Mouse (Mus musculus): ENCODE results near the gene Rdh1. TPM values are rescaled to one million over a fixed set of nuclear protein-coding genes. Genes with fewer than 3 reads are reported as not detected.
"Not testable (repeated sequence)": the region's sequence is repeated elsewhere in the genome, so short reads cannot be mapped to it uniquely, and the experiment has no call there.

Gene Rdh1
- total and polyA plus RNA-seq, 2 experiments from 2014 or later, result not detected

GRCm38 (mm10) chr10:127763914-127764680 is 4.6 kb downstream of the Rdh1 start:
- Histone ChIP-seq H3K4me3 (ENCODE audit: low read depth, low read length) (no peak overlapping the region), H3K4me1 (ENCODE audit: control insufficient read depth, insufficient read depth) (no peaks in the 10 kb centered on the region), H3K4me2 (ENCODE audit: low read depth, low read length) (no peak overlapping the region), H3K9me3 (replicated peaks; ENCODE audit: control insufficient read depth, low read length) (no peaks in the 10 kb centered on the region), H3K27ac (ENCODE audit: low read depth) (no peak overlapping the region), H3K9ac (replicated peaks; ENCODE audit: low read depth, low read length) (no peak overlapping the region), H3K27me3 (ENCODE audit: control insufficient read depth, insufficient read depth, low read length) (no peaks in the 10 kb centered on the region), H3K36me3 (replicated peaks; ENCODE audit: control insufficient read depth, insufficient read depth, low read length) (no peaks in the 10 kb centered on the region)
- WGBS, result 66% methylated on average over 12 of the region's 12 CpGs
- ATAC-seq (ENCODE audit: insufficient read depth, low read depth), result no peak
- DNase-seq (ENCODE audit: low spot score), result no peak
- TF ChIP-seq EP300 (IDR thresholded peaks at IDR 0.05; ENCODE audit: low read depth), result no peak
- TF ChIP-seq CTCF (IDR thresholded peaks at IDR 0.05; ENCODE audit: low read depth), result no peak

- WGBS, result 50% methylated on average over 1 of the region's 1 CpGs
- Histone ChIP-seq H3K9me3 (replicated peaks; ENCODE audit: control insufficient read depth, low read length) (no peaks in the 10 kb centered on the region), H3K9ac (replicated peaks; ENCODE audit: low read depth, low read length) (no peak overlapping the region), H3K4me2 (ENCODE audit: low read depth, low read length) (no peak overlapping the region), H3K27me3 (ENCODE audit: control insufficient read depth, insufficient read depth, low read length) (no peaks in the 10 kb centered on the region), H3K4me3 (ENCODE audit: low read depth, low read length) (no peak overlapping the region), H3K4me1 (ENCODE audit: control insufficient read depth, insufficient read depth) (no peaks in the 10 kb centered on the region), H3K27ac (ENCODE audit: low read depth) (no peak overlapping the region), H3K36me3 (replicated peaks; ENCODE audit: control insufficient read depth, insufficient read depth, low read length) (no peaks in the 10 kb centered on the region)
- ATAC-seq (ENCODE audit: insufficient read depth, low read depth), result no peak
- no peak for DNase-seq (ENCODE audit: low spot score)
- TF ChIP-seq CTCF (IDR thresholded peaks at IDR 0.05; ENCODE audit: low read depth) (no peak), EP300 (IDR thresholded peaks at IDR 0.05; ENCODE audit: low read depth) (no peak)
Measured at GRCm38 (mm10) chr10:127766564-127766963, 7.0 kb downstream of the Rdh1 start.

- Histone ChIP-seq H3K4me1 (ENCODE audit: control insufficient read depth, insufficient read depth) (no peaks in the 10 kb centered on the region), H3K4me3 (ENCODE audit: low read depth, low read length) (no peak within 1 kb of the TSS), H3K4me2 (ENCODE audit: low read depth, low read length) (no peak within 1 kb of the TSS), H3K9ac (replicated peaks; ENCODE audit: low read depth, low read length) (no peak within 1 kb of the TSS), H3K27ac (ENCODE audit: low read depth) (no peak within 1 kb of the TSS), H3K36me3 (replicated peaks; ENCODE audit: control insufficient read depth, insufficient read depth, low read length) (no peaks in the 10 kb centered on the region), H3K9me3 (replicated peaks; ENCODE audit: control insufficient read depth, low read length) (no peaks in the 10 kb centered on the region), H3K27me3 (ENCODE audit: control insufficient read depth, insufficient read depth, low read length) (no peaks in the 10 kb centered on the region)
- DNase-seq (ENCODE audit: low spot score) (no peak), ATAC-seq (ENCODE audit: insufficient read depth, low read depth) (no peak)
- no peak for TF ChIP-seq EP300 (IDR thresholded peaks at IDR 0.05; ENCODE audit: low read depth)
- no peak for TF ChIP-seq CTCF (IDR thresholded peaks at IDR 0.05; ENCODE audit: low read depth)
- 71% methylated on average over 2 of the region's 2 CpGs for WGBS
Measured at GRCm38 (mm10) chr10:127776011-127776410, 16.5 kb downstream of the Rdh1 start, which contains the start of gene Rdh9. Gene Rdh9, plus strand, starts transcription at chr10:127776386.

- not testable (repeated sequence) for DNase-seq (ENCODE audit: low spot score); ATAC-seq (ENCODE audit: insufficient read depth, low read depth); H3K27me3 ChIP-seq (ENCODE audit: control insufficient read depth, insufficient read depth, low read length); H3K27ac ChIP-seq (ENCODE audit: low read depth); H3K4me2 ChIP-seq (ENCODE audit: low read depth, low read length); H3K9ac ChIP-seq (replicated peaks; ENCODE audit: low read depth, low read length); H3K9me3 ChIP-seq (replicated peaks; ENCODE audit: control insufficient read depth, low read length); H3K4me1 ChIP-seq (ENCODE audit: control insufficient read depth, insufficient read depth); H3K36me3 ChIP-seq (replicated peaks; ENCODE audit: control insufficient read depth, insufficient read depth, low read length); H3K4me3 ChIP-seq (ENCODE audit: low read depth, low read length)
- WGBS, result 88% methylated on average over 17 of the region's 17 CpGs
Measured at GRCm38 (mm10) chr10:127782321-127782720, 22.8 kb downstream of the Rdh1 start.

- not testable (repeated sequence) for DNase-seq (ENCODE audit: low spot score); H3K9ac ChIP-seq (replicated peaks; ENCODE audit: low read depth, low read length); H3K27me3 ChIP-seq (ENCODE audit: control insufficient read depth, insufficient read depth, low read length); H3K36me3 ChIP-seq (replicated peaks; ENCODE audit: control insufficient read depth, insufficient read depth, low read length); H3K4me3 ChIP-seq (ENCODE audit: low read depth, low read length); ATAC-seq (ENCODE audit: insufficient read depth, low read depth); H3K27ac ChIP-seq (ENCODE audit: low read depth); H3K4me2 ChIP-seq (ENCODE audit: low read depth, low read length); H3K4me1 ChIP-seq (ENCODE audit: control insufficient read depth, insufficient read depth); H3K9me3 ChIP-seq (replicated peaks; ENCODE audit: control insufficient read depth, low read length)
- 80% methylated on average over 1 of the region's 1 CpGs for WGBS
Measured at GRCm38 (mm10) chr10:127785411-127785810, 25.9 kb downstream of the Rdh1 start.

GRCm38 (mm10) chr10:127799295-127799694 is 39.8 kb downstream of the Rdh1 start:
- no peak for DNase-seq (ENCODE audit: low spot score)
- H3K9me3 ChIP-seq (replicated peaks; ENCODE audit: control insufficient read depth, low read length), result no peaks in the 10 kb centered on the region
- no peaks in the 10 kb centered on the region for H3K4me1 ChIP-seq (ENCODE audit: control insufficient read depth, insufficient read depth)
- no peak overlapping the region for H3K9ac ChIP-seq (replicated peaks; ENCODE audit: low read depth, low read length)
- H3K27ac ChIP-seq (ENCODE audit: low read depth), result no peak overlapping the region
- ATAC-seq (ENCODE audit: insufficient read depth, low read depth), result no peak
- WGBS, result 65% methylated on average over 1 of the region's 1 CpGs
- no peaks in the 10 kb centered on the region for H3K36me3 ChIP-seq (replicated peaks; ENCODE audit: control insufficient read depth, insufficient read depth, low read length)
- no peak overlapping the region for H3K4me3 ChIP-seq (ENCODE audit: low read depth, low read length)
- no peaks in the 10 kb centered on the region for H3K27me3 ChIP-seq (ENCODE audit: control insufficient read depth, insufficient read depth, low read length)
- no peak overlapping the region for H3K4me2 ChIP-seq (ENCODE audit: low read depth, low read length)
- no peak for TF ChIP-seq EP300 (IDR thresholded peaks at IDR 0.05; ENCODE audit: low read depth)
- TF ChIP-seq CTCF (IDR thresholded peaks at IDR 0.05; ENCODE audit: low read depth), result no peak

Data from heart, postnatal 0 days (tissue).